Mouse (Mus musculus) olfactory bulb, adult 2 months (tissue): ENCODE results near the gene Sh2b3.

Source experiments
- CTCF ChIP-seq: fragments of 200-500 bp; IDR thresholded peaks from 2 replicates; pipeline ENCODE4 v1.5.1; 2012; ENCODE audit warnings: low read depth, mild to moderate bottlenecking, low read length, moderate library complexity; ENCODE audit not compliant: insufficient read depth
- POLR2A ChIP-seq: fragments of 200-500 bp; IDR thresholded peaks from 2 replicates; pipeline ENCODE4 v1.6.1; 2012; ENCODE audit warnings: mild to moderate bottlenecking, low read depth, low read length, moderate library complexity; ENCODE audit not compliant: insufficient read depth

- TF ChIP-seq CTCF, result no peak
- TF ChIP-seq POLR2A, result no peak
Measured at GRCm38 (mm10) chr5:121849478-121850349, 12.3 kb upstream of the Sh2b3 start.
